Mouse (Mus musculus) left cerebral cortex, postnatal 4 days (tissue): Measurements from ENCODE around the gene Syce3. TPM values are rescaled to one million over a fixed set of nuclear protein-coding genes. Genes with fewer than 3 reads are reported as not detected.
A peak's percentile ranks its signal among the peaks of the same experiment; 100 is the strongest.

ENCODE experiments used
- DNase-seq: peaks from one replicate; pipeline ENCODE4 v3.0.0-alpha.2; 2022
- intact Hi-C: fragments of 180-260 bp; cut with DNase I; formaldehyde crosslinking; loops from one replicate; pipeline ENCODE4 v1.15.1; 2025
- total RNA-seq, 2 experiments: library from RNA; stranded (reverse); gene quantifications; 2 replicates each; pipeline ENCODE4 v1.2.3; 2021

Syce3 gene
- total RNA-seq, 2 experiments from 2014 or later = not detected

DNA sequence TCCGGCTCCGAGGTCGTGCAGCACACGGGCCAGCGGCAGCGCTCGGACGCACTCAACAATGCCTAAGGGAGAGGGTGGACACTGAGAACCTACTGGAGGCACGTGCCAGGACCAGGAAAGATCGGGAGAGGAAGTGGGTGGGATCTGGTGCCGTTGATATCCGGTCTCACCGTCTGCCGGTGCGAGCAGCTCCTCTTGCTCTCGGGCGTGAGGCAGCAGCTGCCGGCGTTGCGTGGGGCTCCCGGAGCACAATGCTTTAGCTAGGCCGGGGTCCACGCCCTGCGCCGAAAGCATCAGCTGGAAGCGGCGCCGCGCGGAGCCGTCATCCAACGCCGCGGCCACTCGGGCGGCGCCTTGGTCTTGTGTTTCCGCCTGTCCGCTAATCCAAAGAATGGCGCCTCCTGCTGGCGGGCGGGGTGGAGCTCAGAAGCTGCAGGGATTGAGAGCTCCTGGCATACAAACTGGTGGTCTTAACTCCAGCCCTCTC is 36.5 kb downstream of the Syce3 start, which contains the start of gene Sco2:
TSS of gene Sco2 (minus strand) at position 85 of the 487 bp plus-strand sequence.
- DNase-seq = peak; percentile 98
- intact Hi-C loops = no loop called here

DNA sequence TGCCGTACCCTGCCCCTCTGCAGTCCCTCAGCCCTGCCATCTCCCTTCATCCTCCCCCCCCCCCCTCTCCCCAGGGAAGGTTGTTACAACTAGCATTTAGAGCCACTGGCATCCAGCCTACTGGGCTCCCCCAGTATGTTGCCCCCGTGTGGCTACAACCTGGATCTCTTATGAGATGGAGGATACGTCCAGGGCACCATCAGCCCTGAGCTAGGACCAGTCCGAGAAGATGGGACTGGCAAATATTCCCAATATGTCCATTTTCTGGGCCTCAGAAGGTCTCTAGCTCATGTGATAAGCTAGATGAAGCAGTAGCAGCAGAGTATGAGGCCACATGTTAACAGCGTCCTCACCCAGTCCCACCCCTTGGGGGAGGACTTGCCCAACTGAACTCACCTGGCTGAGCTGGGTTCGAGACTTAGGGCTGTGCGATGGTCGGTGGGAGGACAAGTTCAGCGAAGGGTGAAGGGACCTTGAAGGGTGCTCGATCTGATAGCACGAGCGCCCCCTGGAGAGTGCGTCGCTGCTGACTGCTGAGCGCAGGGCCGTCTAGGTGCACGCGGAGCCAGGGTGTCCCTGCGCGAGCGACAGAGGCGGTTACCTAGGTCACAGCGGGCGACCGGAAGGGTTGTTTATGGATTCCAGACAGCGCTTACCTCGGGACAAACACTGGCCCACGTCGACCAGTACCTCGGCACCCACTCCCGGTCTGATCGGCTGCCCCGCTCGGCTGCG is 37.1 kb downstream of the Syce3 start:
- intact Hi-C loops = no loop called here
- DNase-seq = peak; percentile 81

GRCm38 (mm10) chr15:89372536-89372935 is 37.8 kb downstream of the Syce3 start:
- no peak for DNase-seq
- intact Hi-C loops = no loop called here

GRCm38 (mm10) chr15:89372068-89372467 is 38.2 kb downstream of the Syce3 start:
- no peak for DNase-seq
- intact Hi-C loops = no loop called here

DNA sequence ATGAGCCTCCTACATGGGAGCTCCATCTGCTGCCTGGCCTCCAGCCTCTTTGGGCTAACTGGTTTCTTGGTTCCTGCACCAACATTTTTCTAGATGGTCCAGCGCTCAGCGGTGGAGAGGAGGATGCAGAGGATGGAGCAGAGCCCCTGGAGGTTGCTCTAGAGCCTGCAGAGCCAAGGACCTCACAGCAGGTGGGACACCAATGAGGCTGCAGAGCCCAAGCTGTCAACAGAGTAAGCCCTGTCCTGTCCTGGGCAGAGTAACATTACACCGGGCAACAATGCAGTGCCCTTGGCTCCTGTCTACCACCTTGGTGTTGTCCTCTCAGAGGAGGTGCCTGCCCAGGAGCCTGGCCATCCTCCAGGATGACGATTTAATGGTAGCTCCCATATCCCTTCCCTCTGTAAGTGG is 45.2 kb downstream of the Syce3 start:
- no peak for DNase-seq
- intact Hi-C loops = no loop called here

- no peak for DNase-seq
- intact Hi-C loops = no loop called here
These were observed 47.3 kb downstream of the Syce3 start for GRCm38 (mm10) chr15:89363051-89363450.

DNA sequence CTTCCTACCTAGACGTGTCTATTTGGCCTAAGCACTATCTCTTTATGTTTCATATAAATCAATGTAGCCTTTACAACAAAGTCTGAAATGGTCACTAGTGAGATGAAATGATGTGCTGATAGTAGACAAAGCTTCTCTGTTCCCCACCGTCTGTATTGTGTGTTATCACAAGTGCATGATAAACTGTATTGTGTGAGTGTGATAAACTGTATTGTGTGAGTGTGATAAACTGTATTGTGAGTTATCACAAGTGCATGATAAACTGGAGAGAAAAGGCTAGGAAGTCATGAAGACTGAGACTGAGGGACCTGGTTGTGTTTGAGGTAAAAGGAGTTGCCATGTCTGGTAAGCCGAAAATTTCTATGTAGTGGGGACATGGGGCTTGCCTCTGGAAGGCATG is 51.5 kb downstream of the Syce3 start:
- intact Hi-C loops = no loop called here
- DNase-seq = no peak

DNA sequence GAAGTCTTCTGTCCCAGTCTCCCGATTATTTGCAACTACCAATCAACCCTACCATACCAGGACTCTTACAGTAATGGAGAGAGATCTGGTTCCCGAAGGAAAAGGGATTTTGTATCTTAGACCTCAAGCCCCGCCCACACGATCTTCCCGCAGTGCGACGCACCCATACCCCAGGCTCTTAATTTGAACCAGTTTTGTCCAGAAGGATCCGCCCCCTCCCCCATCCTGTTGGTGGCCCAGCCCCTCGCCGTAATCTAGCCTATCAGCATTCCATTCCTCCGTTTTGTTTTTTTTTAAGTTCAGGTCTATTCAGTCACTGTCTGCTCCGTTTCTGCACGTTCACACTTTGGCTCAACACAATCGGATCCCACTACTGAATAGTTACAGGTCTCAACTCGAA is 53.9 kb downstream of the Syce3 start:
- intact Hi-C loops = no loop called here
- peak; percentile 90 for DNase-seq

GRCm38 (mm10) chr15:89355241-89356187 is 54.8 kb downstream of the Syce3 start, which contains the start of the genes Lmf2 and Ncaph2:
Gene Lmf2 (minus strand): TSS chr15:89355659.
Gene Ncaph2 (plus strand): TSS chr15:89355719.
- peak; percentile 96 for DNase-seq
- intact Hi-C loops = no loop called here

- intact Hi-C loops = no loop called here
These were observed 55.8 kb downstream of the Syce3 start for GRCm38 (mm10) chr15:89354455-89354854.

DNA sequence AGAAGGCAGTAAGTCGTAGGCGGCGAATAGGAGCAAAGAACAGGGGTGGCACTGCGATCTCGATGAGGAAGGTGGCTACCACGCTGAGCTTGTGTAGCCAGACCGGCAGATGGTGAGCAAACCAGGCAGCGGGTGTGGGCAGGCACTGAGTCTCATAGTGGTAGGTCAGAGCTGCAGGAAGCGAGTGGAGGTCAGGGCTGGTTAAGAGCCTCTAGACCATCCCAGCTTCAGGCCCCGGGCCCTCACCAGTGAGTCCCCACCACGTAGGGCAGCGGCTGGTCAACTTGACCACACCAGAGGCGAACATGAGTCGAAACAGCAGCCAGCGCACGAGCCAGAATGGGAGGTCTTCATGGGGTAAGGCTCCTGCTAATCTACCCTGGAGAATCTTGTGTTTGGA is 56.5 kb downstream of the Syce3 start:
- intact Hi-C loops = no loop called here
- no peak for DNase-seq

More at GRCm38 (mm10) chr15:89354455-89354854, 55.8 kb downstream of the Syce3 start:
- DNase-seq = no peak

DNA sequence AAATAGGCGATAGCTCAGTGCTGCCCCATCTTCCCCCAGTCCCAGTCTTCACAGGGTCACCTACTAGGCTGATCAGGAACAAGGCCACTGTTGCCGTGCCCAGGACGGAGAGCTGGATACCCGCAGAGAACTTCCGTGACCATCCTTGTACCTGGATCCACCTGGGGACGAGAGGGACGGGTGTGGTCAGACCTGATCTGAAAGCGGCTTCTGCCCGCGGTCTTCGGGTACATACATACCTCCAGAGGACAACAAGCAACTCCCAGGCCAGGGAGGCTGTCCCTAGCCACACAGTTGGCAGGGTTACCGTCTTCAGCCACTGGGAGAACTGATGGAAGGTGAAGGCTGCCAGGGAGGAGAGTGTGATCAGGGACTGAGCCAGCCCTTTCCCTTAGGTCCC is 57.5 kb downstream of the Syce3 start:
- intact Hi-C loops = no loop called here
- DNase-seq = no peak

- no peak for DNase-seq
- intact Hi-C loops = no loop called here
These were observed 58.2 kb downstream of the Syce3 start for GRCm38 (mm10) chr15:89352054-89352453.

GRCm38 (mm10) chr15:89351302-89351701 is 59.0 kb downstream of the Syce3 start:
- DNase-seq = no peak
- intact Hi-C loops = no loop called here

- no peak for DNase-seq
- intact Hi-C loops = no loop called here
These were observed 59.9 kb downstream of the Syce3 start for GRCm38 (mm10) chr15:89350447-89350846.

- intact Hi-C loops = no loop called here
- no peak for DNase-seq
These were observed 67.0 kb downstream of the Syce3 start for GRCm38 (mm10) chr15:89343325-89343724.

- no peak for DNase-seq
- intact Hi-C loops = no loop called here
These were observed 68.6 kb downstream of the Syce3 start for GRCm38 (mm10) chr15:89341678-89342077.
